Mouse (Mus musculus): Measurements from ENCODE around the gene Rftn2.
"Not testable (repeated sequence)": the region's sequence is repeated elsewhere in the genome, so short reads cannot be mapped to it uniquely, and the experiment has no call there.

The Rftn2 gene

DNA sequence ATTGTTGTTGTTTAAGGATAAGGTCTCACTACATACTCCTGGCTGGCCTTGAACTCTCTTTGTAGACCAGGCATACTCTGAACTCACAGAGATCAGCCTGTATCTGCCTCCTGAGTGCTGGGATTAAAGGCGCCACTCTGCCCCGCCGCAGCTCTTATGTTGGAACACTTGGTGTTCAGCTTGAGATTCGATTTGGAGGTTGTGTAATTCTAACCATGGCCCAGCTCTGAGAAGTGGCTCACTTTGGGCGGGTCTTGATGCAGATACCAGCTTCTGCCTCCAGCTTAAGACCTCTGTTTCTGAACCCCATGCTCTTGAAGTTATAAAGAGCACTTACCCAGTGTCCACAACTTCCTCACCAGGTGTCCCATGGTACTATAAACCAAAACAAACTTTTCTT lies 96.9 kb downstream of the Rftn2 start:
- no peak for DNase-seq (ENCODE audit: low read depth, low spot score)

GRCm38 (mm10) chr1:55124136-55124535 lies 102.4 kb downstream of the Rftn2 start:
- not testable (repeated sequence) for DNase-seq (ENCODE audit: low read depth, low spot score)

- no peak for DNase-seq (ENCODE audit: low read depth, low spot score)
Observed at GRCm38 (mm10) chr1:55123561-55123960, 103.0 kb downstream of the Rftn2 start.

DNA sequence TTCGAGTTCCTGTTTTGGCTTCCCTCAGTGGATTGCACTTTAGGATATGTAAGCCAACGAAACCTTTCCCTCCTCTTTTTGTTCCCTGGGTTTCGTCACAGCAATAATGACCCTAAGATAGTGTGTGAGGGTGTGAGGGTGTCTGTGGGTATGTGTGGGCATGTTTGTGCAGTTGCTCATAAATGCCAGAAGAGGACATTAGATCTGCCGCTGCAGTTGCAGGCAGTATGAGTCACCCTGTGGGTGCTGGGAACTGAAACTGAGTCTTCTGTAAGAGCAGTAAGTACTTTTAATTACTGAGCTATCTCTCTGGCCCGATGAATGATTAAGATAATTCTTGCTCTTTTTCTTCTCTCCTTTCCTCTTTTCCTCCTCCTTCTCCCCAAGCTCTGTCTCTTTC lies 103.5 kb downstream of the Rftn2 start:
- no peak for DNase-seq (ENCODE audit: low read depth, low spot score)

Measured in 3T3-L1 (cell line).